Mouse (Mus musculus) ES-E14 (cell line): ENCODE results near the gene Nvl.

ENCODE experiments used
- CHD2 ChIP-seq: IDR thresholded peaks from 2 replicates; pipeline ENCODE4 v1.6.1; 2014; ENCODE audit warnings: mild to moderate bottlenecking, low read depth, low read length, inconsistent platforms
- HCFC1 ChIP-seq: IDR thresholded peaks from 2 replicates; pipeline ENCODE4 v1.6.1; 2012; ENCODE audit warnings: low read length, inconsistent platforms, borderline replicate concordance; ENCODE audit not compliant: insufficient read depth
- MAFK ChIP-seq: IDR thresholded peaks from 2 replicates; pipeline ENCODE4 v1.6.1; 2014; ENCODE audit warnings: mild to moderate bottlenecking, low read depth, low read length, inconsistent platforms; ENCODE audit not compliant: insufficient read depth
- ZC3H11A ChIP-seq: IDR thresholded peaks from 2 replicates; pipeline ENCODE4 v1.6.1; 2012; ENCODE audit warnings: low read depth, mild to moderate bottlenecking, inconsistent platforms, low read length, borderline replicate concordance
- ZNF384 ChIP-seq: IDR thresholded peaks from 2 replicates; pipeline ENCODE4 v1.6.1; 2012; ENCODE audit warnings: low read depth, low read length, inconsistent platforms

- TF ChIP-seq HCFC1: no peak
- TF ChIP-seq ZNF384: no peak
- no peak for TF ChIP-seq CHD2
- TF ChIP-seq ZC3H11A: no peak
- no peak for TF ChIP-seq MAFK
These were observed 18.1 kb downstream of the Nvl start for GRCm38 (mm10) chr1:181125916-181126315.
